Comparison of ENCODE assay signal across 20 mouse cellular contexts in genomic region chr7:35683409-35684122, GRCm38 (mm10). TPM values are rescaled to one million over a fixed set of nuclear protein-coding genes. Genes with fewer than 3 reads are reported as not detected.
A peak's percentile ranks its signal among the peaks of the same experiment; 100 is the strongest.
DNase-seq lines count a peak whose midpoint lies in the region; ATAC-seq and TF ChIP-seq lines count a peak whose summit lies in the region.
"Had no signal": no experiment of that assay in that cellular context is flagged by ENCODE, and none has a peak within 500 bp of the region (broad histone marks: within the 10 kb centered on the region; RNA-seq: fewer than 3 reads in every experiment).

No protein-coding gene starts in this region.

- H3K27ac ChIP-seq in hindbrain, embryonic 16.5 days (ENCODE audit: low read depth, low read length): no peak overlapping the region
- H3K27ac ChIP-seq in hindbrain, embryonic 11.5 days (ENCODE audit: low read depth, low read length): no peak overlapping the region
- peak overlapping the region; percentile 74 for H3K27ac ChIP-seq in forebrain, embryonic 16.5 days (ENCODE audit: low read length)
- peak overlapping the region; percentile 34; the same call in 1 of the 2 replicates for H3K27ac ChIP-seq in midbrain, embryonic 15.5 days
- H3K27ac ChIP-seq: embryonic facial prominence, embryonic 12.5 days; heart, embryonic 13.5 days; limb, embryonic 13.5 days; liver, embryonic 15.5 days; macrophage had no signal

- ATAC-seq in hindbrain, embryonic 16.5 days: peak; percentile 46; the same call in 1 of the 2 replicates
- no peak for ATAC-seq in hindbrain, embryonic 11.5 days (ENCODE audit: low FRiP score)
- ATAC-seq in forebrain, embryonic 16.5 days: peak; percentile 82
- ATAC-seq in midbrain, embryonic 15.5 days (replicated peaks): 0 out of 2 replicates have a peak, but pooled peaks have one; percentile 22

- no peak overlapping the region for H3K9ac ChIP-seq in hindbrain, embryonic 16.5 days (ENCODE audit: low read depth, low read length)
- no peak overlapping the region for H3K9ac ChIP-seq in hindbrain, embryonic 11.5 days (ENCODE audit: low read depth, low read length)
- no peak overlapping the region for H3K9ac ChIP-seq in forebrain, embryonic 16.5 days (replicated peaks; ENCODE audit: low read depth, low read length)
- H3K9ac ChIP-seq in midbrain, embryonic 15.5 days: no peak overlapping the region
- H3K9ac ChIP-seq: embryonic facial prominence, embryonic 12.5 days; heart, embryonic 13.5 days; limb, embryonic 13.5 days; liver, embryonic 15.5 days had no signal

- no peaks in the 10 kb centered on the region for H3K36me3 ChIP-seq in hindbrain, embryonic 16.5 days (ENCODE audit: control insufficient read depth, insufficient read depth, low read length)
- no peaks in the 10 kb centered on the region for H3K36me3 ChIP-seq in hindbrain, embryonic 11.5 days (ENCODE audit: control insufficient read depth, insufficient read depth, low read length)
- H3K36me3 ChIP-seq in forebrain, embryonic 16.5 days (ENCODE audit: control insufficient read depth, insufficient read depth): no peaks in the 10 kb centered on the region
- H3K36me3 ChIP-seq in midbrain, embryonic 15.5 days (replicated peaks): no peaks in the 10 kb centered on the region
- H3K36me3 ChIP-seq: embryonic facial prominence, embryonic 12.5 days; heart, embryonic 13.5 days; liver, embryonic 15.5 days had no signal

- no peak for TF ChIP-seq POLR2A in brain, embryonic 14.5 days (IDR thresholded peaks at IDR 0.05; ENCODE audit: borderline replicate concordance, extremely low read depth, insufficient read depth, insufficient read length, poor library complexity, severe bottlenecking)

- H3K4me2 ChIP-seq in hindbrain, embryonic 16.5 days (ENCODE audit: low read length): no peak overlapping the region
- H3K4me2 ChIP-seq in hindbrain, embryonic 11.5 days (replicated peaks; ENCODE audit: low read depth, low read length): no peak overlapping the region
- H3K4me2 ChIP-seq in forebrain, embryonic 16.5 days (ENCODE audit: low read length): peak overlapping the region; percentile 3
- peak overlapping the region; percentile 10; the same call in 1 of the 2 replicates for H3K4me2 ChIP-seq in midbrain, embryonic 15.5 days
- H3K4me2 ChIP-seq: embryonic facial prominence, embryonic 12.5 days; heart, embryonic 13.5 days; limb, embryonic 13.5 days; liver, embryonic 15.5 days had no signal

- DNase-seq in hindbrain, embryonic 11.5 days (ENCODE audit: low spot score): no peak
- DNase-seq in brain, embryonic 14.5 days (ENCODE audit: low read depth): peak; percentile 88
- no peak for DNase-seq in B cell, adult 2 months
- no peak for DNase-seq in cerebellum, postnatal 10 days
- no peak for DNase-seq in spleen, adult 18-20 months
- DNase-seq: cerebellum, adult 9-10 months; gastrocnemius, postnatal 10 days; heart, adult 11 months; kidney, adult 8-10 months; kidney, postnatal 14 days; thymus, postnatal 4 days had no signal

- H3K9me3 ChIP-seq in hindbrain, embryonic 16.5 days (ENCODE audit: control insufficient read depth, low read length): 0 out of 2 replicates have a peak, but pooled peaks cover 2% of the 10 kb centered on the region
- no peaks in the 10 kb centered on the region for H3K9me3 ChIP-seq in hindbrain, embryonic 11.5 days (ENCODE audit: control insufficient read depth, low read length)
- no peaks in the 10 kb centered on the region; the same call in 1 of the 2 replicates for H3K9me3 ChIP-seq in forebrain, embryonic 16.5 days (ENCODE audit: control insufficient read depth, low read length)
- no peaks in the 10 kb centered on the region for H3K9me3 ChIP-seq in midbrain, embryonic 15.5 days
- H3K9me3 ChIP-seq: embryonic facial prominence, embryonic 12.5 days; liver, embryonic 15.5 days had no signal

- peaks cover 17% of the 10 kb centered on the region for H3K4me1 ChIP-seq in hindbrain, embryonic 16.5 days (ENCODE audit: control insufficient read depth, insufficient read depth, low read depth, low read length)
- peaks cover 2% of the 10 kb centered on the region; the same call in 1 of the 2 replicates for H3K4me1 ChIP-seq in hindbrain, embryonic 11.5 days (replicated peaks; ENCODE audit: control insufficient read depth, insufficient read depth, low read length)
- peaks cover 28% of the 10 kb centered on the region for H3K4me1 ChIP-seq in forebrain, embryonic 16.5 days (replicated peaks; ENCODE audit: control insufficient read depth, insufficient read depth, low read length)
- H3K4me1 ChIP-seq in midbrain, embryonic 15.5 days: peaks cover 13% of the 10 kb centered on the region

- H3K4me3 ChIP-seq in hindbrain, embryonic 16.5 days (ENCODE audit: low read length): no peak overlapping the region
- no peak overlapping the region for H3K4me3 ChIP-seq in hindbrain, embryonic 11.5 days (ENCODE audit: low read depth, low read length)
- H3K4me3 ChIP-seq in forebrain, embryonic 16.5 days (replicated peaks; ENCODE audit: low read length): no peak overlapping the region
- no peak overlapping the region for H3K4me3 ChIP-seq in midbrain, embryonic 15.5 days
- H3K4me3 ChIP-seq: embryonic facial prominence, embryonic 12.5 days; erythroblast, embryonic 14.5 days; heart, embryonic 13.5 days; limb, embryonic 13.5 days; liver, embryonic 15.5 days had no signal

- 59% methylated on average over 6 of the region's 6 CpGs for WGBS in hindbrain, embryonic 16.5 days
- 80% methylated on average over 6 of the region's 6 CpGs for WGBS in hindbrain, embryonic 11.5 days
- WGBS in forebrain, embryonic 16.5 days: 33% methylated on average over 6 of the region's 6 CpGs
- WGBS in midbrain, embryonic 15.5 days: 48% methylated on average over 6 of the region's 6 CpGs

- no peak for TF ChIP-seq CTCF in brain, embryonic 14.5 days (IDR thresholded peaks at IDR 0.05; ENCODE audit: borderline replicate concordance, extremely low read depth, insufficient read depth, insufficient read length)

- H3K27me3 ChIP-seq in hindbrain, embryonic 16.5 days (replicated peaks; ENCODE audit: control insufficient read depth, insufficient read depth, low read length): no peaks in the 10 kb centered on the region
- H3K27me3 ChIP-seq in hindbrain, embryonic 11.5 days (ENCODE audit: control insufficient read depth, insufficient read depth, low read length): no peaks in the 10 kb centered on the region
- H3K27me3 ChIP-seq in forebrain, embryonic 16.5 days (replicated peaks; ENCODE audit: control insufficient read depth, insufficient read depth, low read length): no peaks in the 10 kb centered on the region
- no peaks in the 10 kb centered on the region for H3K27me3 ChIP-seq in midbrain, embryonic 15.5 days (replicated peaks)
- H3K27me3 ChIP-seq: embryonic facial prominence, embryonic 12.5 days; heart, embryonic 13.5 days; limb, embryonic 13.5 days; liver, embryonic 15.5 days had no signal

RNA-seq across cellular contexts. Expression of gene Pdcd5, which starts 36.2 kb away (rescaled TPM):
- 244 and 248 TPM in 2 replicates for polyA plus RNA-seq in hindbrain, embryonic 16.5 days (2015; fragmentation: Nextera tagmentation; extraction: Ambion mirVana)
- 306 and 325 TPM in 2 replicates for polyA plus RNA-seq in hindbrain, embryonic 11.5 days (2014; fragmentation: Nextera tagmentation; extraction: Ambion mirVana)
- 138 and 144 TPM in 2 replicates for polyA plus RNA-seq in brain, embryonic 14.5 days (2012; rRNA removed)
- 200 and 235 TPM in 2 replicates for polyA plus RNA-seq in forebrain, embryonic 16.5 days (2015; fragmentation: Nextera tagmentation; extraction: Ambion mirVana)
- 235 and 241 TPM in 2 replicates for polyA plus RNA-seq in midbrain, embryonic 15.5 days (2015; fragmentation: Nextera tagmentation; extraction: Ambion mirVana)

Comparison
In these comparisons a context has a peak if more than half of its experiments do, and no peak if none do; other contexts are left out.
1. H3K27ac ChIP-seq: peak in forebrain, embryonic 16.5 days (single experiment) and midbrain, embryonic 15.5 days (single experiment); none in hindbrain, embryonic 16.5 days (single experiment) and hindbrain, embryonic 11.5 days (single experiment).
2. H3K4me2 ChIP-seq: peak in forebrain, embryonic 16.5 days (single experiment) and midbrain, embryonic 15.5 days (single experiment); none in hindbrain, embryonic 16.5 days (single experiment) and hindbrain, embryonic 11.5 days (single experiment).